Mouse (Mus musculus): ENCODE measurements at regions not wholly inside any gene's neighbourhood (a gene's known extent, or its start where the extent isn't known, plus 50 kb on each side); places are given as distances from the start of the nearest gene placed in this dataset.

DNA sequence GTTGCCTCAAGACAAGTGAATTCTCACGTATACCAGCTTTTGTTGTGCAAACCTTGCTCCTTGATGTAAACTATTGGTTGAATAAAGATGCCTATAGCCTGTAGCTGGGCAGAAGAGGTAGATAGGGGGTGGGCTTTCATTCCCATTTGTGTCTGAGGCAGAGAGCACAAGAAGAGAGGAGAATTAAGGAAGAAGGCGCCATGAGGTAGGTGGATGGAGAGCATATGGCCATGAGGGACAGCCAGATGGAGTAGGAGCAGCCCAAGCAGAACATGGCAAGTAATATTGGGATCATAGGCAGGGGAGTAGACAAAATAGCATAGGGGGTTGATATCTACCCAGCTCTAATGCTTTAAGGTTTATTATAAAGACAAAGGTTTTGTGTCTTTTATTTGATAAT lies 557.3 kb downstream of the Ptprc start:
- H3K27me3 ChIP-seq (replicated peaks) = no peaks in the 10 kb centered on the region
- no peak overlapping the region for H3K27ac ChIP-seq (replicated peaks)
- H3K36me3 ChIP-seq = no peaks in the 10 kb centered on the region
- no peaks in the 10 kb centered on the region for H3K4me1 ChIP-seq
- H3K9ac ChIP-seq (replicated peaks) = no peak overlapping the region
- no peak for ATAC-seq (ENCODE audit: low FRiP score)
- no peak overlapping the region for H3K4me3 ChIP-seq (replicated peaks)
- WGBS = 87% methylated on average over 2 of the region's 2 CpGs
- H3K4me2 ChIP-seq = no peak overlapping the region
- H3K9me3 ChIP-seq (replicated peaks) = no peaks in the 10 kb centered on the region

DNA sequence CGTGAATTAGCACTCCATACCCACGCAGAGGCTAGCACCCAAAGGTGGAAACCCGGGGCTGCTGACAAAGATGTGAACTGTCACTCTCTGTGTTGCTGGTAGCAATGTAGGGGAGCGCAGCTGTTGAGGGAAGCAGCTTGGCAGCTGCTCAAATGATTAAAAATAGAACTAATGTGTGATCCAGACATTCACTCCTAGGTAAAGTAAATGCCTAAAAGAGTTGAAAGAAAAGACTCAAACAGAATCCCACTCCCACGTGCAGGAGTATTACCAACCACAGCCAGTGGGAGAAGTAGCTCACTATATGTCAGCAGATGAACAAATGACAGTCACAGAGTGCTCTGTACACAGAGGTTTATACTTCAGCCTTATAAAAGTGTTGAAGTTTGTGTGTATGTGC lies 558.0 kb downstream of the Ptprc start:
- Histone ChIP-seq H3K4me3 (replicated peaks) (no peak overlapping the region), H3K9me3 (replicated peaks) (no peaks in the 10 kb centered on the region), H3K27ac (replicated peaks) (no peak overlapping the region), H3K4me1 (no peaks in the 10 kb centered on the region), H3K27me3 (replicated peaks) (no peaks in the 10 kb centered on the region), H3K36me3 (no peaks in the 10 kb centered on the region), H3K9ac (replicated peaks) (no peak overlapping the region), H3K4me2 (no peak overlapping the region)
- no peak; the same call in 1 of the 2 replicates for ATAC-seq (ENCODE audit: low FRiP score)
- 65% methylated on average over 5 of the region's 5 CpGs for WGBS

DNA sequence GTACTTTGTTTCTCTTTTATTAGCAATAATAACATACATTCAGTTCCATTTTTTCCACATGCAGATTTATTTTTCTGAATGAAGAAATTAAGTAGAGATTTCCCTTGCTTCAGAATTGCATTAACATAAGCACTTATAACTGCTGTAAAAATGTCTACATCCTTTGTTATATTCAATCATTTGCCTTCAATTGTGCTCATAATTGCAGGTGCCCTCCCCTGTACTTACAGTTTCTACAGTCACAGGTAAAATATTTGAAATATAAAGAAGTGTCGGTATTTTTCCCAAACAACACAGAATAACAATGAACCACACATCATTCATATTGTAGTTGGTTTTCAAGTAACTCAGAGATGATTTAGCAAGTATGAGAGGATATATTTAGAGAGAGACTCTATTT lies 568.8 kb downstream of the Ptprc start:
- 85% methylated on average over 1 of the region's 1 CpGs for WGBS
- Histone ChIP-seq H3K36me3 (no peaks in the 10 kb centered on the region), H3K4me2 (no peak overlapping the region; the same call in 1 of the 2 replicates), H3K27ac (replicated peaks) (no peak overlapping the region), H3K9ac (replicated peaks) (no peak overlapping the region), H3K27me3 (replicated peaks) (no peaks in the 10 kb centered on the region), H3K4me1 (peaks cover 3% of the 10 kb centered on the region), H3K4me3 (replicated peaks) (no peak overlapping the region), H3K9me3 (replicated peaks) (no peaks in the 10 kb centered on the region)
- no peak for ATAC-seq (ENCODE audit: low FRiP score)

DNA sequence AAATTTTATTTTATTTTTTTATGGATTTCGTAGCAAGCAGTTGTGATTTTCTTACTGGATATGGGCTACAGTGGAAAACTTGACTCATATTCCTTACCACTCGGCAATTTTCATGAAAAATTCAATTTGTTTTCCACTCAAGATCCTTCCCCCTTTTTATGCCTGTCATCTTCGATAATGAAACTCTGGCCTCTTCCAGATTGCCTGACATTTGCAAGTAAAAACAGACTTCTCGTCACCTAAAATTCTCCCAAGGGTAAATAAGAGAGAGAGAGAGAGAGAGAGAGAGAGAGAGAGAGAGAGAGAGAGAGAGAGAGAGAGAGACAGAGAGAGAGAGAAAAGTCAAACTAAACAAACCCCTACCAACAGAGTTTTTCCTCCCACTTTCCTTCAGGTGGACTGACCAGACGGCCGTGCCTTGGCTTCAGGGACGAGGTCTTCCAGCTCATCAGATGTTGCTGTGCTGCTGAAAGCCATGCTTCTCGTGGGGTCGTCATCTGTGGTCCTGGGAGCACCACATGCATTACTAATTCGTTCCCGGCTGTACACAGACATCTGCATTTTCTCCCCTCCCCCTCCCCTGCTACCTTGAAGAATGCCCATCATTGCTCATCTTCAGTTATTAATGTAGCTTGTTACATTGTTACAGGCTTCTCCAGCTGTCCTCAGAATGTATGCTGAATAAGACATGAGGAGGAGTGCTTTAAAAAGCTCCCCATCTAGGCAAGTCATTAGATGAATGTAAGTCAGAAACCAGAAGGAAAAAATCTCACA lies 569.4 kb downstream of the Ptprc start:
- Histone ChIP-seq H3K4me1 (peaks cover 3% of the 10 kb centered on the region), H3K27ac (replicated peaks) (no peak overlapping the region; the same call in 1 of the 2 replicates), H3K9me3 (replicated peaks) (no peaks in the 10 kb centered on the region), H3K4me2 (peak overlapping the region; percentile 37), H3K27me3 (replicated peaks) (no peaks in the 10 kb centered on the region), H3K9ac (replicated peaks) (no peak overlapping the region), H3K36me3 (no peaks in the 10 kb centered on the region), H3K4me3 (replicated peaks) (no peak overlapping the region)
- 0 out of 2 replicates have a peak, but pooled peaks have one; percentile 21 for ATAC-seq (ENCODE audit: low FRiP score)
- WGBS = 27% methylated on average over 11 of the region's 11 CpGs

DNA sequence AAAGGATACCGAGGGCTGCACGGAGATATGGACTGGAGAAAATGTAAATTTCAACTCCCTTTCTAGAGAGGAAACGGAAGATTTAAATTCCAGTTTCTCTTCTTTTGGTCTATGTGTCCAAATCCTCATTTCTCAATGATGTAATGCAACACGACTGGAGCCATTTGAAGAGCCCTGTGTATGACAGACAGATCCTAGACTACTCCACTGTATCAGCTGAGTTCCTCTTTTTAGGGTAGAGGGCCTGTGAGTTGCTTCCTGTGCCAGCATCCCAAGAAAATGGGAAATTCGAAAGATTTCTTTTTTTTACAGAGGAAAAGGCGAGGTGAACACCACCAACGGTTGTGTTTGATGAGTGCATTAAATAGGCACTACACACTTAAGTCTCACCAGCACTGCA lies 581.8 kb downstream of the Ptprc start:
- Histone ChIP-seq H3K27ac (replicated peaks) (no peak overlapping the region), H3K4me2 (no peak overlapping the region), H3K36me3 (no peaks in the 10 kb centered on the region), H3K4me3 (replicated peaks) (no peak overlapping the region), H3K4me1 (no peaks in the 10 kb centered on the region), H3K27me3 (replicated peaks) (no peaks in the 10 kb centered on the region), H3K9ac (replicated peaks) (no peak overlapping the region), H3K9me3 (replicated peaks) (no peaks in the 10 kb centered on the region)
- 91% methylated on average over 7 of the region's 7 CpGs for WGBS
- ATAC-seq (ENCODE audit: low FRiP score) = no peak

DNA sequence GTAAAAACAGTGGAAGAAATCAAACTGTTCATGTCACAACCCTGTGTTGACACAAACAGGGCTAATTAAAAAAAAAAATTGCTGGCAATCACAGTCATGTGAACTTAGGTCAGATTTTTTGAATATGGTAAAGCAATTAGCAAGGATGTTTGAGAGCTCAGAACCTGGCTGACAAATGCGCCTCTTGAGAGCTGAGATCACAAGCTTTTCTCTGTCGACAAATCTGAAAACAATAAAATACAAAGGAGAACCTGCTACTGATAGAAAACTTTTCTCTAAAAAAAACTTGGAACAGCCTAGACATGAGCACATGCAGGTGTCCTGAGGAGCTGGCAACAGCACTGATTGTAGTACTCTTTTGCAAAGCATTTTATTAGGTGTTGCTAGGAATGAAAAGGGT lies 583.6 kb downstream of the Ptprc start:
- no peak overlapping the region for H3K4me3 ChIP-seq (replicated peaks)
- no peak overlapping the region for H3K4me2 ChIP-seq
- no peaks in the 10 kb centered on the region for H3K36me3 ChIP-seq
- H3K4me1 ChIP-seq = no peaks in the 10 kb centered on the region
- no peaks in the 10 kb centered on the region for H3K9me3 ChIP-seq (replicated peaks)
- WGBS = 83% methylated on average over 2 of the region's 2 CpGs
- no peak overlapping the region for H3K27ac ChIP-seq (replicated peaks)
- no peaks in the 10 kb centered on the region for H3K27me3 ChIP-seq (replicated peaks)
- no peak for ATAC-seq (ENCODE audit: low FRiP score)
- no peak overlapping the region for H3K9ac ChIP-seq (replicated peaks)

DNA sequence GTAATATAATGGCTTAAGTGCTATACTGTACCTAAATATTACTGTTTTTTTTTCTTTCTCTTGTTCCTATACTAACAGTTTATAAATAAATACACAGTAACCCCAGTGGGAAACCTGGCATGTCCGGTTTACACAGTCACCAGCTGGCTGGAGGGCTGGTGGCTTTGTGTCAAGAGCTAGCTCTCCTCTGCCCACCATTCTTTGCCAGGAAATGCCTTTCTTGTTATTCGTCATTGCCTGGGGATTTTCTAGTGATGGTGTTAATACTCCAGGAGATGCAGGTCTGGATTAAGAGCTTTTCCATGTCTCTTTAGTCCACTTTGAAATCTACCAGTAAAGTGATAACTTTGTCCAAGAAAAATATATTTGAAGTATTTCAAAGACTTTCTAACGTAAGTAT lies 584.2 kb downstream of the Ptprc start:
- no peak for ATAC-seq (ENCODE audit: low FRiP score)
- no peak overlapping the region for H3K4me3 ChIP-seq (replicated peaks)
- WGBS = 63% methylated on average over 3 of the region's 3 CpGs

DNA sequence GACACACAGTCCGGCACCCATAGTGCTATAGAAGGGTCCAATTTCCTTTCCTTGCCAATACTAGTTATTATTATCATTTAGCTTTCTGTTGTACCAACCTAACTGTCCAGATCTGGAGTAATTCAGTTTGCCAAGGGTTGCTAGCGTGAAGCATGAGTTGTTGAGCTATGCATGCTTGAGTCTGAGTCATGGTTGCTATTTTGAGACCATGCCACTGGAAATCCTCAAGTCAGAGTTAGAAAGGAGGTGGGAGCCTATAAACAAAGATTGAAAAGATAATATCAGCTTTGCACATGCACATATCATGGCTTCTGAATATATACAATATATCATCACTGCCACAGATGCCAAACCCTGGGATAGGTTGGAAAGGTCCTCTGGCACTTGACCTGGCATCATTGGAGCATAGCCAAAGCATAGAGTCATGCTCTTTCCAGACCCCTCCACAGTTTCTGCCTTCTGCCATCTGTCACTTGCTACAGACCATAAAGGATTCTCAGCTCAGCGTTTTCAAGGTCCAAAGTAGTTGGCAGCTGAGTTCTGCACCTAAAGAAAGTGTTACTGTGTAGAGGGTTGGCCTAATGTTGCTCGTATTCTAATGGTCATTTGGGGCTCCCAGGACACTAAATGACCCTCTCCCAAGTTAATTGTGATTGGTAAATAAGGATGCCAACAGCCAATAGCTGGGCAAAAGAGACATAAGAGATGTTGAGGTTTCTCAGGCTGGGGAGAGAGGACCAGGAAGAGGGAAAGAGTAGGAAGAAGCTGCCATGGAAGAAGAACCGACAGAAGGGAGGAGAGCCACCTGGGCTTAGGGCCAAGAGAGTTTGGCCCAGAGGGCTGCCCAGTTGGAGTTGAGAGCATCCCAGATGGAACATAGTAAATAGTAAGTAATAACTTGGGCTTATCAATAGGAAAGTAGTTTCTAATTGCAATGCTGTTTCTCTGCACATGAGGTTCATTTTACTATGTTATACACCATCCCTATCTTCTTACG lies 586.9 kb downstream of the Ptprc start:
- Histone ChIP-seq H3K27ac (replicated peaks) (no peak overlapping the region), H3K4me2 (no peak overlapping the region), H3K27me3 (replicated peaks) (no peaks in the 10 kb centered on the region), H3K4me3 (replicated peaks) (no peak overlapping the region), H3K4me1 (no peaks in the 10 kb centered on the region), H3K9ac (replicated peaks) (no peak overlapping the region), H3K9me3 (replicated peaks) (no peaks in the 10 kb centered on the region), H3K36me3 (no peaks in the 10 kb centered on the region)
- 82% methylated on average over 6 of the region's 6 CpGs for whole genome bisulfite sequencing
- ATAC-seq (ENCODE audit: low FRiP score) = no peak

More for the DNA sequence above, 584.2 kb downstream of the Ptprc start:
- H3K36me3 ChIP-seq = no peaks in the 10 kb centered on the region
- no peak overlapping the region for H3K4me2 ChIP-seq
- H3K27ac ChIP-seq (replicated peaks) = no peak overlapping the region
- H3K9me3 ChIP-seq (replicated peaks) = no peaks in the 10 kb centered on the region
- H3K4me1 ChIP-seq = no peaks in the 10 kb centered on the region
- H3K9ac ChIP-seq (replicated peaks) = no peak overlapping the region
- no peaks in the 10 kb centered on the region for H3K27me3 ChIP-seq (replicated peaks)

DNA sequence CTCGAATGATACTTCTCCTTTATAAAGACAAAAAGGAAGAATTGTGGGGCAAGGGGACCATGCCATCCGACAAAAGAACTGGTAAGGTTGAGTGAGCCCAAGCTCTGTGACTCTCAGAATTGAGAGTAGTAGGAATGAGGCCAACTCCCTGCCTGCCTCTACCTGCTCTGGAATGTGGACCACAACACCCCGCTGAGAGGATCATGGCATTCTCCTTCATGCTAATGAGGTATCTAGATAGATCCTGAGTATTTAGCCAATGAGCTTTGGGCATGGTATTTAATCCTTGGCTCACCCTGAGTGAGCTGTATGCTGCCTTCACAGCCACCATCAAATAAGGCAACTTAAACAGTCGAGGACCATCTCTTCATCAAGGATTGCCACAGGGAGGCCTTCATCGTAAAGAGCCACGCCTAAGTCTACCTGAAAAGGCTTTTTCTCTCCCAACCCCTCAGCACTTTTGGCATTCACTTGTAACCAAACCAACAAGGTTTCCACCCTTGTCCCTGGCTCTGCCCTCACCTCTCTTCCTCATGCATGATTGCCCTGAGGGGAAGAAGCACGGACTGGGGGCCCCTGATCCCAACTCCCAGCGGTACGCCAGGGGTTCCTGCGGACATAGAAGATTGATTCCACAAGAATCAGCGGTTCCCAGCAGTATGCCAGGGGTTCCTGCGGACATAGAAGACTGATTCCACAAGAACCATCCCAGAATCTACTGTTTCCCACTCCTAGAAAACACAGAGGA lies 587.9 kb downstream of the Ptprc start:
- Histone ChIP-seq H3K36me3 (no peaks in the 10 kb centered on the region), H3K9ac (replicated peaks) (no peak overlapping the region), H3K4me2 (no peak overlapping the region), H3K27me3 (replicated peaks) (no peaks in the 10 kb centered on the region), H3K4me3 (replicated peaks) (no peak overlapping the region), H3K4me1 (no peaks in the 10 kb centered on the region), H3K9me3 (replicated peaks) (no peaks in the 10 kb centered on the region), H3K27ac (replicated peaks) (no peak overlapping the region)
- 92% methylated on average over 12 of the region's 12 CpGs for WGBS
- ATAC-seq (ENCODE audit: low FRiP score) = no peak

DNA sequence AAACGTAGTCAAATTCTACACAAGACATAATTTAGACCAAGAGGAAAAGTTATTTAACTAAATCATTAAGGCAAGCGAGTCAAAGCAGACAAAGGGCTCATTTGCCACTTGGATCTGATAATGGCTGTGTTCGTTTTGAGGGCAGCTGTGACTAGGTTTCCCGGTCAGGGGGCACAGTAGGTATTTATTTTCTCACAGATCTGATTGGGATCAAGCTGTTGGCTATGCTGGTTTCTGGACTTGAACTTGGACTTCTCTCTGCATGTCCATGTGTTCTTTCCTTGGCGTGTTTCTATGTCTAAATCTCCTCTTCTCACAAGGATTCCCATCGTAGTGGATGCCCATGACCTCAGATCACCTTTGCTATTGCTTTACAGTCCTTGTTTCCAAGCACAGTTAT lies 590.8 kb downstream of the Ptprc start:
- Histone ChIP-seq H3K36me3 (no peaks in the 10 kb centered on the region), H3K9ac (replicated peaks) (no peak overlapping the region), H3K4me1 (no peaks in the 10 kb centered on the region), H3K27me3 (replicated peaks) (no peaks in the 10 kb centered on the region), H3K4me2 (no peak overlapping the region), H3K4me3 (replicated peaks) (no peak overlapping the region), H3K9me3 (replicated peaks) (no peaks in the 10 kb centered on the region), H3K27ac (replicated peaks) (no peak overlapping the region)
- WGBS = 73% methylated on average over 6 of the region's 6 CpGs
- no peak for ATAC-seq (ENCODE audit: low FRiP score)

DNA sequence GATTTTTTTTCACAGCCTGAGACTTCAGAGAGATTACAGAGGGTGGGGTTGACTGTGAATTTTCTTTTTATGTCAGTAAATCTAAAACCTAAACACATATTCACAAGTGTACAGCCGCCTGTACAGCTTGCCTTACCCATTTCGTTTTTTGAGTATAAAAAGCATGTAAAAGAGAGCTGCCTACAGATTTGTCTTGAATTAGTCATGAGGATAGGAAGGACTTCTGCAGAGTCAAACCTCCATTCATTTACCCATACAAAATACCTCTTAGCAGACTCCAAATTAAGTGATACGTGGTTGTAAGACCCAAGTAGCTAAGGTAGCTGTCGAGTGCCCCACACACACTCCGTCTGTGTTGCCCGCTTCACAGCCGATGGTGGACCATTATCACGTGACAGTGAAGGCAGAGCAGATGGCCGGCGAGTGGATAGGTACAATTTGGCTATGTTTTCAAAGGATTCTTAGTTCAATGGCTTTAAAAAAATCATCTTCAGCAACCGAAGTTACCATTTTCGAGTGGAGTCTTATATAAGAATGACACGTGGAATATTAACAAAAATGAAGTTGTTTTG lies 591.3 kb downstream of the Ptprc start:
- Histone ChIP-seq H3K36me3 (no peaks in the 10 kb centered on the region), H3K9ac (replicated peaks) (no peak overlapping the region), H3K27me3 (replicated peaks) (no peaks in the 10 kb centered on the region), H3K4me2 (no peak overlapping the region), H3K4me3 (replicated peaks) (no peak overlapping the region), H3K4me1 (no peaks in the 10 kb centered on the region), H3K9me3 (replicated peaks) (no peaks in the 10 kb centered on the region), H3K27ac (replicated peaks) (no peak overlapping the region)
- ATAC-seq (ENCODE audit: low FRiP score) = no peak
- 91% methylated on average over 13 of the region's 13 CpGs for WGBS

Data from neural tube, embryonic 15.5 days (tissue).